Mouse (Mus musculus) CD4-positive helper T cell, adult 2 months (primary cell): ENCODE measurements around the gene Arap1.
A peak's percentile ranks its signal among the peaks of the same experiment; 100 is the strongest.

Experiments
- DNase-seq: peaks from one replicate; pipeline ENCODE4 v3.0.0-alpha.2; 2012; ENCODE audit warnings: low read depth, missing footprints, low spot score

Arap1 gene

DNA sequence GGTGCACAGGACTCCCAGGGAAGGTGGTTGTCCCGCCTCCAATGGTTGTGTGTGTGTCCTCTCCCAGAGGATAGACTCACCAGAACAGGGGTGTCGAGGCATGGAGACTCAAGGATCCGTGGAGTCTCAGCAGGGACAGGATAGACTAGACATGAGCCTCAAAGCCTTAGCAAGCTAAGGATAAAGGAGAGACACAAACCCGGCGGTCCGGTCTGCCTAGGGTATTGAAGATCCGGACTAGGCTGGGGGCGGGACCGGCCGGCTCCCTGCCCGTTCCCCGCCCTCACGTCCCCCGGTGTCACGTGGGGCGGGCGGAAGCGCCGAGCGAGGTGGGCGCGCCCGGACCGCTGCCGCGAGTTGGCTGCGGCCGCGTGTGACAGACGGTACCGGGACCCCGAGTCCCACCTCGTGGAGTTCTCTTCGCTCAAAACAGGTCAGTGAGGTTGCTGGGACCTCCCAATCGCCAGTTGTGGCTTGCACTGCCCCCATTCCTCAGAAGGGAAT is at the start of gene Arap1:
Gene Arap1, plus strand, starts transcription at position 301 of the 504 bp plus-strand sequence.
- peak; percentile 81 for DNase-seq

DNA sequence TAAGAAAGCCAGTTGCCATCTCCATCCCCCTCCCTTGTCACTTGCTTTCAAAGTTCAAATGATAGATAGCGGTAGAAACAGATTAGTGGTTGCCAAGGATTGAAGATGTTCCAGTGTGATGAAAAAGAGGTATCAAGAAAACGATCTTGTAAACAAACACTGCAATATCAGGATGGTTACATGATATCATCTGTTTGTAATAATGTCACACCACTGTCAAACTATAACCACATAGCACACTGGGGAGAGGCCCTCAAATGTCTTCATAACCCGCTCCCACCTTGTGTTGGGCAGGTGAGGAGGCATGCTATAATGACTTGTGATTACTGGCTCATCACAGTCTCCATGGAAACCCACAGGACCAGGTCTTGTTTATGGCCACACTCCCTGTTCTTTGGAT is 49.5 kb upstream of the Arap1 start:
- peak; percentile 57 for DNase-seq

- DNase-seq, result peak; percentile 80
Measured at GRCm38 (mm10) chr7:101301361-101301880, 46.4 kb upstream of the Arap1 start.

DNA sequence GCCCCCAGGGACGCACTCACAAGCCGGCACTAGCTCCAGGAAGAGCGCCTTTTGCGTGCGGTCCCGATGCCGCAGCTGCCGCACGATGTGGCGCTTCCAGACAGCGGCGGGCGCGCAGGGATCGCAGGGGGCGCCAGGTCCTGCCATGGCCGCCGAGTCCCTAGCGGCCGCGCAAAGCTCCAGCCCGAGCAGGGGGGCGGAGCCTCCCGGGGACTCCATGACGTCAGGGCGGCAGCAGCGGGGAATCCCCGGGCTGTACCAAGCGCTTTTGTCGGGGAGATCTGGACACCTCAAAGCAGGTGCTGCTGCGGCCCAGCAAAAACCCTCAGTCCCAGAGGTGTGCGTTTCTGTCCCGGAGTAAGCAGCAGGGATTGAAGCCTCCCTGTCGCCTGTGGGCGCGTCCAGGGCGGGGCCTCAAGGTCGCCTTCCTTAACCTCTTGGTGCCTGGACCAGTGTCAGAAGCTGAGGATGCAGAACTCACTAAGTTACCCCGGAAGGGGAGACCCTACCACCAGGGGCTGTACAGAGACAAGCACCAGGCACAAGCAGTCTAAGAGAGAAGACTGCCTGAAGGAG is 45.9 kb upstream of the Arap1 start, which contains the start of gene Atg16l2:
Gene Atg16l2, minus strand, starts transcription at position 371 of the 576 bp plus-strand sequence.
- peak; percentile 98 for DNase-seq

GRCm38 (mm10) chr7:101302691-101303090 is 45.2 kb upstream of the Arap1 start:
- DNase-seq, result no peak

GRCm38 (mm10) chr7:101306841-101307240 is 41.0 kb upstream of the Arap1 start:
- no peak for DNase-seq

DNA sequence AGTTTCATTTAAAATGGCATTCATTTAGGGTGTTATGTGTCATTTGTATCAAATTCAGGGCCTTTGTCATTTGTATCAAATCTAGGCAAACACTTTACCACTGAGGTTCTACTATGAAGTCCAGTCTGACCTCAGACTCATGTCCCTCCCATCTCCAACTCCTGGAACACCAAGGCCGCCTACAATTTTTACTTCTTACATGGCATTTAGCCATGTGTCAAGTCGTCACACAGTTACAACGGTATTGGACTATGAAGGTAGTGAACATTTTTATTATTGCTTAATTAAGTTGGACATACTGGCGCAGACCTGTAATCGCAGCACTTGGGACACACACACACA is 37.9 kb upstream of the Arap1 start:
- no peak for DNase-seq

GRCm38 (mm10) chr7:101310327-101311028 is 37.4 kb upstream of the Arap1 start:
- DNase-seq, result peak; percentile 99

DNA sequence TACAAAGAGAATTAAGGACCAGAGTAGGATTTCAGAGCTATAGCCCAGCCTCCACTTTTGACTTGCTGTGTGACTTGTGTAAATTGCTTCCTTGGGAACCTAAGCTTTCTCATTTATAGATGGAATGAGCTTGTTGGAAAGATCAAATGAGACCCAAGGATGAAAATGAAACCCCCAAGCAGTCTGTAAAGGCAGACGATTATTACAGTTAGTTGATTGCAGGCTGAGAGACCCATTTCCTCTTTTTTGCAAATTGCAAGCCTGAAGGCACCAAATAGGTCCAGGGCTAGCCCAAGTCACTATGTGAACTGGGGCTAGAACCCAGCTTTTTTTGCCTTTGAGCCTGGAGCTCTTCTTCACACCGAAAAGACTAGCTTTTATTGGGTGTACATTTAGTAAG is 36.8 kb upstream of the Arap1 start:
- DNase-seq, result no peak

DNA sequence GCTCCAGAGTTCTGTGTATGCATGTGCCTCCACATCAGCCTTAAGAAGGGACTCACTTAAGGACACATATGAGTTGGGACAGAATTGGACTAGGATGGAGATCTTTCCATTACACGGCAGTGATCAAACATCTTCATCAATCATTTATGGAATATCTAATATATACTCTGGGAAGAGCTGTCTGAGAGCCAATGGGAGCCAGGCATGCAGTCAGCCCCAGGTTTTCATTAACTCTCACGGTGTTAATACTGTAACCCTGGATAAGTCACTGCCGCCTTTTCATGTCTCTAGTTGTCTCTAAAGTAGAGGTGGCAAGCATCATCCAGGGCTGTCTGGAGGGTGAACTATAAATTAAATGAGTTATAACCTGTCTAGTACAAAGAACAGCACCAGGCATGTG is 34.8 kb upstream of the Arap1 start:
- no peak for DNase-seq

GRCm38 (mm10) chr7:101314396-101314795 is 33.5 kb upstream of the Arap1 start:
- no peak for DNase-seq

- DNase-seq, result no peak
Measured at GRCm38 (mm10) chr7:101315699-101316098, 32.2 kb upstream of the Arap1 start.

DNA sequence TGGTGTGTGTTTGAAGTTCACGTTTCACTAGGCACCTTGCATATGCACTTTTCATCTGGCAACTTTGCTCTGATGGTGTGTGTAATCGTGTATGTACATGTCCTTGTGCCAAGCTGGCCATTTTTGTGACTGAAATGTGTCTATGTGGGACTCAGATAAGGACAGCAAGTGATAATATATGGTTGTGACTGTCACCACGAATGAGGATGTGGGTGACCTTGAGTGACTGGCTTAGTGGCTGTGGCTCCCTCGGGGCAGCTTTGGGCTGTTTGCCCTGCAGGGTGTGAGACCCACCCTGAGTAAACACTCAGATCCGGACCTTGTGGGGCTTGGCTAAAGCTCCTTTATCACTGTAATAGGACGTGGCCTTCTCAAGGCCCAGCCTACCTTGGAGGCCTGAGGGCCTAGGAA is 31.3 kb upstream of the Arap1 start:
- DNase-seq, result no peak

DNA sequence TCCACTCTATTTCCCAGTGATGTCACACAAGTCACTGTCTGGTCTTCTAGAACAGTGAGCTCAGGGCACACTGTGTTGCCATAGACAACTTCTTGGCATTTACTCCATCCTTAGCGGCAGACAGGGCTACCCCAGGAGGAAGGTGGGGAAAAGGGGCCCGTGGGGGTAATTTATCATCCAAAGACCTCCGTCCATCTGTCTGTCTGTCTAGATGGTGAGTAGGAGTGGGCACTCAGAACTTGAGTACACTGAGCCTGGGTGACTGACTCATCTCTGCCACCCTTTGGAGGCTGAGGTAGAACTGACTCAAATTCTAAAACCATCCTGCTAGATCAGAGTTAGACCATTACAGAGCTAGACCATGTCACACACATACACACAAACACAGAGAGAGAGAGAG is 30.9 kb upstream of the Arap1 start, which contains the start of gene Stard10:
Gene Stard10, plus strand, starts transcription at position 73 of the 400 bp plus-strand sequence.
- no peak for DNase-seq

DNA sequence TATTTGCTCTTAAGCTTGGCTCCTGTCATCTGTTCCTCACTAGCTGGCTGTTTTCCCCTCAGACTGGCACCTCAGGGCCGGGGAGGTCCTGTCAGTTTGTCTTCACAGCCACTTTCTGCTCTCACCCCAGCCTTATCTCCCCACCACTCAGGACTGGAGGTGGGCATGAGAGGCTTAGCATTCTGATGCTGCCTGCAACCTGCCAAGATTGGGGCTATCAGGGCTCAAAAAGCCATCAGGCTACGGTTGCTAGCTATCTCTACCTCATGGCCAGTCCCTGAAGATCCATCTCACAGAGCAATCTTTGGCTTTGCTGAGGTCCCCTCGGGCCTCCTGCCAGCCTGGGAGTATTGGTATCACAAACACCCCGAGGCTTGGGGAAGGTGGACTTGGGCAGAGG is 29.0 kb upstream of the Arap1 start:
- DNase-seq, result no peak

DNA sequence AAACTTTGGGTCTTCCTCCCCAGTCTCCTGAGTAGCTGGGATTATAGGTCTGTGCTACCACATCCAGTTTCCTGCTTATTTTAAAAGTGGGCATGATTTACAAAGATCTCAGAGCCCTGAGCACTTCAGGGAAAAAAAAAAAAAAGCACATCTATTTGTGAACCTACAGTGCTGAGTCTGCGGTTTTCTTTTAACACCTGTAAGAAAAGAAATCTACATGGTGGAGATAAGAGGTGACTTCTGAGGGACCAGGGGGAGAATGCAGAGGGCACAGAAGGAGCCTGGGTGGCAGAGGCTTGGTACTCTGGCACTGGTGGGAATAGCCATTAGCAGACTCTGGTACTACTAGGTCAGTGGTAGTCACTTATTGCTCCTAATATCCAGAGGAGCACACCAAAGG is 28.1 kb upstream of the Arap1 start:
- DNase-seq, result no peak

DNA sequence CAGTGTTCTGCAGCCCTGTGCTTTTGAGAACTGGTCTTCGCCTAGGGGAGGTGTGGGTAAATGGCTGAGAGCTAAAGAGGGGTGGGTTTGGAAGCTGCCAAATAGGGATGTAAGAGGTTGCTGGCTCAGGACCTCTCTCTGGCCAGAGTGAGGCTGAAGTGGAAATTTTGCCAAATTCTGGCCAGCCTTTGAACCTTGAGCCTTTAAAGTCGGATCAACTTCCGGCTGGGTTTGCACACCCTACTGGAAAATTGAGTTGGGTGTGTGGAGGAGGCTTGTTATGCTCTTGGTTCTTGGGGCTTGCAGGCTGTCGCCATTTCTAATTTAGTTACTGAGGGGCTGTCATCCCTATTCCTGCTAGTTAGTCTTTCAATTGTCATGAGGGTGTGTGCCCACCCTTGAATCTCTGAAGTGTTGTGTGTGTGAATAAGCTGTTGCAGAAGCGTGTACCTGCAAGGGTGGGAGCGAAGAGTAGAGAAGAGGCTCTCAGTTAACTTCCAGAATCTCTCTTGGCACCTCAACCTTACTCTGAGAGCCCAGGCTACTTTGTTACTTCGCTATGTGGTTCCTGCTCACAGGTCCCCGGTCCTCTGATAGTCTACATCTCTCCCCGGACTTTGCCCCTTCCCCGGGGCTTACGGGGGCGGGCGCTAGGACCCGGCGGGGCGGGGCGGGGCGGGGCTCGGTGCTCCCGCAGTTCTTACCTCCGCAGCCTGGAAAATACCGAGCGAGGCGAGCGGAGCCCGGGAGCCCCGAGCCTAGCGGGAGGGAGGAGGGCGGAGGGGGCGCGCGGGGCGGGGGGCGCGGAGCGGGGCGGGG is 27.3 kb upstream of the Arap1 start:
- peak; percentile 68 for DNase-seq

- no peak for DNase-seq
Measured at GRCm38 (mm10) chr7:101321218-101321827, 26.5 kb upstream of the Arap1 start.

DNA sequence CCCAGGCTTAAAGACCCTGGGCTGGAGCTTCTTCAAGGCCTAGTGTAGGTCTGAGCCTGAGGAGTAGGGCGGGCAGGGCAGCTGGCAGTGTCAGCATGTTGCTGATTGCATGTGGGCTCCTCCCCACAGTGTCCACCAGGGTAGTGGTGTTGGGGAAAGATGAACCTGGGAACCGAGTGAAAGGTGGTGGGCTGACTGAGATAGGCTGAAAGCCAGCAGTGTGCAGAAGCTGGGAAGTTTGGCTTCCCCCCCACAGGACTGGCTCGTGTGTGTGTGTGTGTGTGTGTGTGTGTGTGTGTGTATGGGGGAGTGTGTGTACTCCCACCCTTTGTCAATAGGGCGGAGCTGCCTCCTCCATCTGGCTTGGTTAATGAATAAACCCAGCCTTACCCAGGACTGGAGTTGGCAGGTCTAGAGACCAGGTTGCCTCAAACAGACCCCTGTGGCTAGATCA is 24.7 kb upstream of the Arap1 start:
- no peak for DNase-seq

DNA sequence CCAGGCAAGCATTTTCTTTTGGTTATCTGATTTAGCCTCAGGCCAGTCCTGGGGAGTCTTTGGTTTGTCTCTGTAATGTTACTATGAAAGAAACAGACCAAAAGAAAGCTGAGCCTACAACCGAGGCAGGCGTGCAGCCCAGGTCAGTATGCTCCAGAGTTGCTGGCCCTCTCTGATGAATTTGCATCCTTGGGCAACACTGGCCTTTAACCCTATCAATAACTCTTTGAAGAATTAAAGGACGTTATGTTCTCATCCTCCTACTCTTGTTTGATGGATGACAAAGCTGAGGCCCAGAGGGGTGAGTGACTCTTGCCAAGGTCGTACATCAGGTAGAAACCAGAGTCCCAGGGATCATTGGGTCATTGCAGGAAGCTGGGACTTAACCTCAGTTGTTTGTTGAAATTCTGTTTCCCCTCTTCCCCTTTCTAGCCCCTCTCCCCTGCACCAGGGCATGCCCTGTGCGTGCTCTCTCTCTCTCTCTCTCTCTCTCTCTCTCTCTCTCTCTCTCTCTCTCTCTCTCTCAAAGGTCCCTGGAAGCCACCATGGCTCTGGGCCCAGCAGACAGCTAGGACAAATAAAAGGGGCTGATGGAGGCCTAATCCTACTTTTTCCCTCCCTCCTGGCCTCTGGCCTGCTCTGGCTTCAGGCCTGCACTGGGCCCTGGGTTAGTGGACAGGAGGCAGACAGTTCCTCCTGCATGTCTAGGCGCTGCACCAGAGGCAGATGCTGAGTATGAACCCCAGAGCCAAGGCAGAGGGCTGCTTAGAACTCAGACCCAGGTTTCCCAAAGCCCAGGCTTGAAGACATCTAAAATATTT is 23.5 kb upstream of the Arap1 start:
- no peak for DNase-seq

- DNase-seq, result no peak
Measured at GRCm38 (mm10) chr7:101326006-101326405, 21.9 kb upstream of the Arap1 start.
